Mouse (Mus musculus): ENCODE measurements around the gene Gtf2h3. TPM values are rescaled to one million over a fixed set of nuclear protein-coding genes. Genes with fewer than 3 reads are reported as not detected.

Gene Gtf2h3
- 55.4 TPM for polyA plus RNA-seq (2017; shearing (Covaris generic))

GRCm38 (mm10) chr5:124578633-124579317 is at the start of gene Gtf2h3, which contains the start of gene Eif2b1:
TSS of gene Gtf2h3 (plus strand) at chr5:124579140.
TSS of gene Eif2b1 (minus strand) at chr5:124579131.

GRCm38 (mm10) chr5:124530655-124531582 is 48.0 kb upstream of the Gtf2h3 start, which contains the start of gene Rilpl1:
TSS of gene Rilpl1 (minus strand) at chr5:124531391.

DNA sequence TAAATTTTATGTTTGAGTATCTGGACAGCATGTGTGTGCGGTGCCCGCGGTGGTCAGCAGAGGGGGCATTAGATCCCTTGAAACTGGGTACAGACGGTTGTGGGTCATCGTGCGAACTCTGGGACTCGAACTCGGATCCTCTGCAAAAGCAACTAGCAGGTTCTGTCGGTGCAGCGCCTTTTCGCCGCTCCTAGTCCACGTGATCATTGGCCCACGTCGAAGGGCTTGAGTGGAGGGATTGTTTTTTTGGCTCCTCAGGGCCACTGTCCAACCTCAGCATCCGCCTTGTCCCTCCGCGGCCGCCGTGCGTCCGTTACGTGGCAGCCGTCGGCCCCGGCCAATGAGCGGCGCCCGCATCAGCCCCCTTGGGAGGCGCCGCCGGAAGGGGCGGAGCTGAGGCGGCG is 38.6 kb upstream of the Gtf2h3 start, which contains the start of gene Tmed2:
Gene Tmed2, plus strand, starts transcription at position 313 of the 404 bp plus-strand sequence.

GRCm38 (mm10) chr5:124552558-124553307 is 26.2 kb upstream of the Gtf2h3 start, which contains the start of gene Ddx55:
TSS of gene Ddx55 (plus strand) at chr5:124552864.

DNA sequence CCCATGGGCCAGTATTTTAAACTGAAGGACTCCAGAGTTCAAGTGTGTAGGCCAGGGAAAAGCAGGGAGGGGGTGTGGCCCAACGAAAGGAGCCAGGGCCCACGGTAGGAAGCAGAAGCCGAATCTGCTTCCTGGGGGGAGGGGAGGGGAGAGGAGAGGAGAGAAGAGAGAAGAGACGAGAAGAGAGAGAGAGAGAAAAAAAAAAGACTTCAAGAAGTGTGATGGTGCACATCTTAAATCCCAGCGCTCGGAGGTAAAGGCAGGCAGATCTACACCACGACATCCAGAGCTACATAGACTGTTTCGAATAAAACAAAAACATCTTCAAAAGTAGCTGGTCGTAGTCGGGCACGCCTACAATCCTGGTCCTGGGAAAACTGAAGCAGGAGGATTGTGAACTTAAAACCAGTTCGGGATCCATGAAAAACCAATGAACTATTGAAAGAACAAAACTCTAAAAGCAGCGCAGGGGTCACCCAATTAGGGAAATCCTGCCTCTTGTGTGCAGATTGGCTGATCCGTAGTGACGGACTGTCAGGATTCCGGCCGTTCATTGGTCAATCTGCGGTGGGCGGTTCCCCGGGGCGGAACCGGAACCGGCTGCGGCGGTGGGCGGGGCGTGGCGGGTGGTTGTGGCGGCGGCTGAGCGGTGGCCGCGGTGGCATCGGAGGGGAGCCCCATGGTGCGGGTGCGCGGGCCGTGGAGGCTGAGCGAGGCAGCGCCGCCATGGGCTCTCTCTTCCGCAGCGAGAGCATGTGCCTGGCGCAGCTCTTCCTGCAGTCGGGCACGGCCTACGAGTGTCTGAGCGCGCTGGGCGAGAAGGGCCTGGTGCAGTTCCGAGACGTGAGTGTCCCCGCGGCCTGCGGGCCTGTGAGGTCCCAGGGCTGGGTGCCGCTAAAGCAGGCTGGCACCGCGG is 49.8 kb downstream of the Gtf2h3 start, which contains the start of gene Atp6v0a2:
Gene Atp6v0a2, plus strand, starts transcription at position 129 of the 916 bp plus-strand sequence.

Other genes starting within 250 kb of the Gtf2h3 start
- 8.0 TPM for gene Cdk2ap1, start 216.1 kb upstream of the Gtf2h3 start, polyA plus RNA-seq (2017; shearing (Covaris generic))
- 132 TPM for gene Sbno1, start 153.1 kb upstream of the Gtf2h3 start, polyA plus RNA-seq (2017; shearing (Covaris generic))
- 11.6 TPM for gene Kmt5a, start 139.2 kb upstream of the Gtf2h3 start, polyA plus RNA-seq (2017; shearing (Covaris generic))
- gene Rilpl2, start 100.8 kb upstream of the Gtf2h3 start, polyA plus RNA-seq (2017; shearing (Covaris generic)): 117 TPM
- gene Snrnp35, start 96.0 kb upstream of the Gtf2h3 start, polyA plus RNA-seq (2017; shearing (Covaris generic)): 7.0 TPM
- gene Rilpl1, start 47.7 kb upstream of the Gtf2h3 start, polyA plus RNA-seq (2017; shearing (Covaris generic)): 1.6 TPM
- gene Tmed2, start 38.4 kb upstream of the Gtf2h3 start, polyA plus RNA-seq (2017; shearing (Covaris generic)): 51.7 TPM
- gene Ddx55, start 26.3 kb upstream of the Gtf2h3 start, polyA plus RNA-seq (2017; shearing (Covaris generic)): 25.2 TPM
- 43.4 TPM for gene Eif2b1, start within 50 bp of the Gtf2h3 start, polyA plus RNA-seq (2017; shearing (Covaris generic))
- gene Atp6v0a2, start 49.4 kb downstream of the Gtf2h3 start, polyA plus RNA-seq (2017; shearing (Covaris generic)): 73.6 TPM
- gene Dnah10, start 145.9 kb downstream of the Gtf2h3 start, polyA plus RNA-seq (2017; shearing (Covaris generic)): 0.15 TPM

Measured in activated CD4-positive, CD25-positive, alpha-beta regulatory T cell, adult 9 weeks (primary cell).